Mouse (Mus musculus) CH12.LX (cell line): ENCODE measurements around the gene Gdi1.

Experiments used
- CHD2 ChIP-seq: IDR thresholded peaks from 2 replicates; pipeline ENCODE4 v1.6.1; 2011; ENCODE audit warnings: low read length, improper control_type of control experiment
- CTCF ChIP-seq, 2 experiments: IDR thresholded peaks in 1 of 2; conservative IDR thresholded peaks in 1 of 2; 2 replicates each; pipeline ENCODE4 v1.5.1; 2011 to 2012; ENCODE audit warnings: low read depth in 2 of 2, low read length in 2 of 2, improper control_type of control experiment in 1 of 2, inconsistent platforms in 1 of 2, mild to moderate bottlenecking in 1 of 2, moderate library complexity in 1 of 2
- EP300 ChIP-seq: IDR thresholded peaks from 2 replicates; pipeline ENCODE4 v1.6.1; 2011; ENCODE audit warnings: low read length, improper control_type of control experiment
- GABPA ChIP-seq: IDR thresholded peaks from 2 replicates; pipeline ENCODE4 v1.6.1; 2012; ENCODE audit warnings: low read depth, low read length, improper control_type of control experiment, inconsistent platforms; ENCODE audit not compliant: insufficient replicate concordance
- HCFC1 ChIP-seq: IDR thresholded peaks from 2 replicates; pipeline ENCODE4 v1.6.1; 2012; ENCODE audit warnings: low read depth, mild to moderate bottlenecking, inconsistent platforms, low read length, improper control_type of control experiment
- MXI1 ChIP-seq: IDR thresholded peaks from 2 replicates; pipeline ENCODE4 v1.6.1; 2011; ENCODE audit warnings: mild to moderate bottlenecking, low read depth, low read length, improper control_type of control experiment
- NELFE ChIP-seq: IDR thresholded peaks from 2 replicates; pipeline ENCODE4 v1.6.1; 2011; ENCODE audit warnings: low read depth, low read length, improper control_type of control experiment
- POLR2A ChIP-seq: IDR thresholded peaks from 2 replicates; pipeline ENCODE4 v1.6.1; 2011; ENCODE audit warnings: low read depth, mild to moderate bottlenecking, improper control_type of control experiment, low read length
- UBTF ChIP-seq: IDR thresholded peaks from 2 replicates; pipeline ENCODE4 v1.6.1; 2012; ENCODE audit warnings: low read depth, mild to moderate bottlenecking, inconsistent platforms, low read length, improper control_type of control experiment, moderate library complexity

DNA sequence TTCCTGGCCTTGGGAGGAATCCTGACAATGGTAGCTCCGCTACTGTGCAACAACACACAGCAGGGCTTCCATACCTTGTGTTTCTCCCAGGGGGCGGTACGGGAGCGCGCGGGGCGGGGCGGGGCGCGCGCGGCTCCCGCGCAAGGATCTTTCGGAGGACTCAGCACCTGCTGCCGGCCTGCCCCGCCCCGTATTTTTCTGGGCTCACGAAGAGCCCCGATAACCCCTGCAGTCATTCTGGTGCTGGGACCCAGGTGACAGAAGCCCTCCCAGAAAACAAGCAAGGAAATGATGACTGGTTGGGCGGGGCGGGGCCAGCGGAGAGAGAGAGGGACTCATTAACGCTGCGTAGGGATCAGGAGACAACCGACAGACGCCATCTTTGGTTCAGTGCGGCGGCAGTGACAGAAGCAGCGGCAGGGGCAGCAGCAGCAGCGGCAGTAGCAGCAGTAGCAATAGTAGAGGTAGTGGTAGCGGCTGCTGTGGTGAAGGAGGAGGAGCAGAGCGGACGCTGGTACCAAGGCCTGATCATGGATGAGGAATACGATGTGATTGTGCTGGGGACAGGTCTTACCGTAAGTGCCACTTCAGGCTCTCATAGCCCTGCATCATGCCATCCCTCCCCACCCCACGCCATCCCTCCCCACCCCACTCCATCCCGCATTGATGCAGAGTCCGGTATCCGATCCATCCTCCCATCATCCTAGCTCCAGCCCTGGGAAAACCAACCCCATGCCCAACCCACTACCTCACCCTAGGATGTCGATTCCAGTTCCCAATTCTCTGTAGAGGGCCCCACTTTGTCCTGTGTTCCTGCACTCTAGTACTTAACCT, at the start of gene Gdi1:
- TF ChIP-seq POLR2A (peak; percentile 84), CTCF (conservative IDR thresholded peaks at IDR 0.05 in 1 of 2, IDR thresholded peaks at IDR 0.05 in 1 of 2; ENCODE audit: low read depth in 2 of 2, low read length in 2 of 2) (no peak; a peak in 1 of 4 replicates), EP300 (no peak), NELFE (peak; percentile 72; the same call in 1 of the 2 replicates), UBTF (no peak), CHD2 (0 out of 2 replicates have a peak, but pooled peaks have one; percentile 39), MXI1 (no peak), HCFC1 (no peak; the same call in 1 of the 2 replicates), GABPA (no peak)
